Mouse (Mus musculus): ENCODE measurements around the gene Fbn1. TPM values are rescaled to one million over a fixed set of nuclear protein-coding genes. Genes with fewer than 3 reads are reported as not detected.

Gene Fbn1
- total RNA-seq, 2 experiments from 2014 or later, result 5.6 to 7.0 TPM

GRCm38 (mm10) chr2:125380086-125380485 lies 127.7 kb downstream of the Fbn1 start:
- intact Hi-C loops (cut with DNase I), result no loop called here
- no peak for DNase-seq (ENCODE audit: extremely low spot score in 1 of 2, low spot score in 2 of 2)
- Histone ChIP-seq H3K4me3 (no peak overlapping the region), H3K27ac (no peak overlapping the region)
- TF ChIP-seq CTCF (IDR thresholded peaks at IDR 0.05), result no peak

GRCm38 (mm10) chr2:125379206-125379605 lies 128.6 kb downstream of the Fbn1 start:
- no peak for DNase-seq (ENCODE audit: extremely low spot score in 1 of 2, low spot score in 2 of 2)
- no peak for TF ChIP-seq CTCF (IDR thresholded peaks at IDR 0.05)
- Histone ChIP-seq H3K27ac (no peak overlapping the region), H3K4me3 (no peak overlapping the region)
- intact Hi-C loops (cut with DNase I), result no loop called here

GRCm38 (mm10) chr2:125375926-125376325 lies 131.9 kb downstream of the Fbn1 start:
- Histone ChIP-seq H3K27ac (no peak overlapping the region), H3K4me3 (no peak overlapping the region)
- no peak for DNase-seq (ENCODE audit: extremely low spot score in 1 of 2, low spot score in 2 of 2)
- intact Hi-C loops (cut with DNase I), result no loop called here
- TF ChIP-seq CTCF (IDR thresholded peaks at IDR 0.05), result no peak

GRCm38 (mm10) chr2:125375301-125375700 lies 132.5 kb downstream of the Fbn1 start:
- intact Hi-C loops (cut with DNase I), result no loop called here
- DNase-seq (ENCODE audit: extremely low spot score in 1 of 2, low spot score in 2 of 2), result no peak
- Histone ChIP-seq H3K27ac (no peak overlapping the region), H3K4me3 (no peak overlapping the region)
- TF ChIP-seq CTCF (IDR thresholded peaks at IDR 0.05), result no peak

- Histone ChIP-seq H3K4me3 (no peak overlapping the region), H3K27ac (no peak overlapping the region)
- intact Hi-C loops (cut with DNase I), result no loop called here
- no peak for DNase-seq (ENCODE audit: extremely low spot score in 1 of 2, low spot score in 2 of 2)
- no peak for TF ChIP-seq CTCF (IDR thresholded peaks at IDR 0.05)
These were observed 138.1 kb downstream of the Fbn1 start for GRCm38 (mm10) chr2:125369666-125370065.

GRCm38 (mm10) chr2:125368616-125369015 lies 139.2 kb downstream of the Fbn1 start:
- no peak for TF ChIP-seq CTCF (IDR thresholded peaks at IDR 0.05)
- no peak for DNase-seq (ENCODE audit: extremely low spot score in 1 of 2, low spot score in 2 of 2)
- no peak overlapping the region for H3K4me3 ChIP-seq
- H3K27ac ChIP-seq, result no peak overlapping the region
- intact Hi-C loops (cut with DNase I), result no loop called here

GRCm38 (mm10) chr2:125361661-125362060 lies 146.1 kb downstream of the Fbn1 start:
- Histone ChIP-seq H3K27ac (no peak overlapping the region), H3K4me3 (no peak overlapping the region)
- DNase-seq (ENCODE audit: extremely low spot score in 1 of 2, low spot score in 2 of 2), result no peak
- TF ChIP-seq CTCF (IDR thresholded peaks at IDR 0.05), result no peak
- intact Hi-C loops (cut with DNase I), result no loop called here

- intact Hi-C loops (cut with DNase I), result no loop called here
- no peak for TF ChIP-seq CTCF (IDR thresholded peaks at IDR 0.05)
- no peak overlapping the region for H3K27ac ChIP-seq
- DNase-seq (ENCODE audit: extremely low spot score in 1 of 2, low spot score in 2 of 2), result no peak
- H3K4me3 ChIP-seq, result no peak overlapping the region
These were observed 151.3 kb downstream of the Fbn1 start for GRCm38 (mm10) chr2:125356486-125356885.

GRCm38 (mm10) chr2:125356068-125356467 lies 151.7 kb downstream of the Fbn1 start:
- no peak for TF ChIP-seq CTCF (IDR thresholded peaks at IDR 0.05)
- intact Hi-C loops (cut with DNase I), result no loop called here
- H3K4me3 ChIP-seq, result no peak overlapping the region
- H3K27ac ChIP-seq, result no peak overlapping the region
- DNase-seq (ENCODE audit: extremely low spot score in 1 of 2, low spot score in 2 of 2), result no peak

- intact Hi-C loops (cut with DNase I), result no loop called here
- no peak for DNase-seq (ENCODE audit: extremely low spot score in 1 of 2, low spot score in 2 of 2)
- TF ChIP-seq CTCF (IDR thresholded peaks at IDR 0.05), result no peak
- H3K4me3 ChIP-seq, result no peak overlapping the region
- no peak overlapping the region for H3K27ac ChIP-seq
These were observed 152.4 kb downstream of the Fbn1 start for GRCm38 (mm10) chr2:125355216-125355971.

- intact Hi-C loops (cut with DNase I), result no loop called here
- no peak for TF ChIP-seq CTCF (IDR thresholded peaks at IDR 0.05)
- H3K27ac ChIP-seq, result no peak overlapping the region
- no peak overlapping the region for H3K4me3 ChIP-seq
- DNase-seq (ENCODE audit: extremely low spot score in 1 of 2, low spot score in 2 of 2), result no peak
These were observed 153.2 kb downstream of the Fbn1 start for GRCm38 (mm10) chr2:125354587-125354986.

- intact Hi-C loops (cut with DNase I), result loop anchor here (10.0 kb wide), 1 partner anchor 156 kb away; the partner anchor contains the start of genes Fbn1 and Gm9913
- no peak for TF ChIP-seq CTCF (IDR thresholded peaks at IDR 0.05)
These were observed 158.6 kb downstream of the Fbn1 start for GRCm38 (mm10) chr2:125349144-125349543.

More at GRCm38 (mm10) chr2:125349144-125349543, 158.6 kb downstream of the Fbn1 start:
- Histone ChIP-seq H3K4me3 (no peak overlapping the region), H3K27ac (no peak overlapping the region)
- DNase-seq (ENCODE audit: extremely low spot score in 1 of 2, low spot score in 2 of 2), result no peak
